Mouse (Mus musculus) lung, adult 18-20 months (tissue): ENCODE results near the gene Crhr1.
"Not testable (repeated sequence)": the region's sequence is repeated elsewhere in the genome, so short reads cannot be mapped to it uniquely, and the experiment has no call there.

Source experiments
- DNase-seq, 2 experiments: peaks; one replicate each; pipeline ENCODE4 v3.0.0; 2022; ENCODE audit warnings: mixed read lengths in 2 of 2

Crhr1 gene

GRCm38 (mm10) chr11:104203271-104203670 is 70.6 kb downstream of the Crhr1 start:
- DNase-seq = peak in 1 of 2 experiments; percentile 40

GRCm38 (mm10) chr11:104206573-104206972 is 73.9 kb downstream of the Crhr1 start:
- peak in 1 of 2 experiments; percentile 16 for DNase-seq

GRCm38 (mm10) chr11:104209041-104209440 is 76.4 kb downstream of the Crhr1 start:
- no peak for DNase-seq

- DNase-seq = no peak
Observed at GRCm38 (mm10) chr11:104211251-104211650, 78.6 kb downstream of the Crhr1 start.

GRCm38 (mm10) chr11:104214128-104214527 is 81.5 kb downstream of the Crhr1 start:
- not testable (repeated sequence) for DNase-seq

GRCm38 (mm10) chr11:104218075-104218474 is 85.4 kb downstream of the Crhr1 start:
- no peak for DNase-seq

GRCm38 (mm10) chr11:104220291-104220690 is 87.6 kb downstream of the Crhr1 start:
- no peak for DNase-seq

- DNase-seq = no peak
Observed at GRCm38 (mm10) chr11:104221751-104222150, 89.1 kb downstream of the Crhr1 start.

GRCm38 (mm10) chr11:104223301-104223700 is 90.6 kb downstream of the Crhr1 start:
- no peak for DNase-seq
